ENCODE assay signal across 14 mouse cellular contexts in the genomic region with DNA sequence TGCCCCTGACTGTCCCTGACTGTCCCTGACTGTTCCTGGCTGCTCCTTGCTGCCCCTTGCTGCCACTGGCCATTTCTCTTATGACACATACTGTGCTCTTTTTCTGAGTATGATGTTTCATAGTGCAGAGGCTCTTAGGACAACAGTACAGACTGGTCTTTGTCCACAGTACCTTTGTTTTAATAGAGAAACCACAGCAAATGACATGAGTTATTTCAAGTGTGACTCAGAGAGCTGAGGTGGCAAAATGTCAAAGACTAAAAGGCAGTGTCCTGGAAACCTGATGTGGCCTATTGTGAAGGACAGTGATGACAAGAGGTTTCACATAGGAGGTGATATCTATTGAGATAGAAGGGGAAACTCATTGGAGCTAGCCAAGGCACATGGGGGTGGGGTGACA. TPM values are rescaled to one million over a fixed set of nuclear protein-coding genes. Genes with fewer than 3 reads are reported as not detected.
"Had no signal": no experiment of that assay in that cellular context is flagged by ENCODE, and none has a peak within 500 bp of the region (broad histone marks: within the 10 kb centered on the region; RNA-seq: fewer than 3 reads in every experiment).

No protein-coding gene starts in this region.

- H3K36me3 ChIP-seq: limb, embryonic 10.5 days; liver, embryonic 15.5 days; midbrain, embryonic 13.5 days had no signal

- ATAC-seq: lung, postnatal 0 days; midbrain, embryonic 13.5 days had no signal

- DNase-seq: kidney, postnatal 10 days; lung, adult 2 months; lung, postnatal 36 days; right cerebral cortex, postnatal 14 days had no signal

- H3K4me2 ChIP-seq: liver, embryonic 11.5 days; liver, embryonic 15.5 days; midbrain, embryonic 13.5 days had no signal

- H3K27ac ChIP-seq: limb, embryonic 10.5 days; liver, embryonic 15.5 days; midbrain, embryonic 13.5 days; stomach, postnatal 0 days had no signal

- H3K9ac ChIP-seq: liver, embryonic 15.5 days; midbrain, embryonic 13.5 days had no signal

- H3K4me1 ChIP-seq: limb, embryonic 10.5 days; liver, embryonic 15.5 days; midbrain, embryonic 13.5 days had no signal

- H3K9me3 ChIP-seq: limb, embryonic 10.5 days; liver, embryonic 15.5 days; midbrain, embryonic 13.5 days had no signal

- H3K27me3 ChIP-seq: liver, embryonic 15.5 days; midbrain, embryonic 13.5 days had no signal

- H3K4me3 ChIP-seq: limb, embryonic 10.5 days; liver, embryonic 15.5 days; midbrain, embryonic 13.5 days had no signal

RNA-seq across cellular contexts. Expression of gene Otog, which starts 6.1 kb away (rescaled TPM):
- total RNA-seq: megakaryocyte progenitor cell, adult 5-6 weeks had no signal
- polyA plus RNA-seq: liver, embryonic 11.5 days; liver, embryonic 15.5 days; lung, adult 2 months; lung, postnatal 0 days; neural tube, embryonic 14.5 days; spleen, adult 2 months; stomach, postnatal 0 days had no signal

RNA-seq across cellular contexts. Expression of gene Ush1c, which starts 8.6 kb away (rescaled TPM):
- total RNA-seq: layer of hippocampus, postnatal 14 days; megakaryocyte progenitor cell, adult 5-6 weeks had no signal
- polyA plus RNA-seq: lung, adult 2 months; spleen, adult 2 months had no signal
